Mouse (Mus musculus) heart, adult 8-10 months (tissue): ENCODE data around the gene Tpx2. TPM values are rescaled to one million over a fixed set of nuclear protein-coding genes. Genes with fewer than 3 reads are reported as not detected.
A peak's percentile ranks its signal among the peaks of the same experiment; 100 is the strongest.

Experiments used
- DNase-seq: peaks from one replicate; pipeline ENCODE4 v3.0.0; 2022; ENCODE audit warnings: low spot score
- total RNA-seq, 4 experiments: library from RNA; stranded (reverse); gene quantifications; 2 replicates each; pipeline ENCODE4 v1.2.4; 2022

Gene Tpx2
- total RNA-seq, 4 experiments from 2014 or later = 0.65 to 1.4 (median 0.91) TPM

DNA sequence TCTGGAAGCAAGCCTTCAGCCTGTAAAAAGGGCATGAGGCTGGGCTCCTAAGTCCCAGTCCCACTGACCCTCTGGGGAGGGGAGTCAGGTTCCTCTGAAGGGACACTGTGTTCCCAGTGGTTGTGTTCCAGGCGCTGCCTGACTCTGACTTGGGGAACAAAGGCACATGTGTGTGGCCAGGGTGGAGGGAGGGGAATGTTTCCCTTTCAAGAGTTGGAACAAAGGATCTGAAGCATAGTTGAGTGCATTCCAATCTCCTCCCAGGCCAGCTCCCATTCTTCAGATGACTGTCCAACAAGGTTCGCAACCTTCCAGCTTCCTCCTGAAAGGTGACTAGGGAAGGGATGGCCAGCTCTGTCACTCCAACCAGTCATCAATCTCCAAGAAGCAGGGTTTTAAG lies 27.4 kb upstream of the Tpx2 start:
- peak; percentile 92 for DNase-seq

DNA sequence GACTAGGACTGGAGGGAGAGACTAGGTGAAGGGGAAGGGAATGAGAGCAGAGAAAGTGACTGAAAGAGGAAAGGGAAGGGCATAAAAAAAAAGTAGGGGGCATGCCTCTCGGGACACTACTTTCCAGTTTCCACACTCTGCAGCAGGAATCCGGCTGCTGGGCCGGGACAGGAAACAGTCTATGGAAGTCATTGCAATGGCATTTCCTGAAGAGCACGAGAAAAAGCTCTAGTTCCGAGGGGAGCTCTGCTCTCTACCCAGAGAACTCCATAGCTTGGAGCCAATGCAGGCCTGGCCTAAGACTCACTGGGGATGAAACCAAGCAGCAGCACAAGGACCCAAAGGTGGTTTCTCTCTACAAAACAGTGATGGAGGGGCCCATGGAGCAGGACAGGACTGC lies 26.7 kb upstream of the Tpx2 start:
- DNase-seq = peak; percentile 87

DNA sequence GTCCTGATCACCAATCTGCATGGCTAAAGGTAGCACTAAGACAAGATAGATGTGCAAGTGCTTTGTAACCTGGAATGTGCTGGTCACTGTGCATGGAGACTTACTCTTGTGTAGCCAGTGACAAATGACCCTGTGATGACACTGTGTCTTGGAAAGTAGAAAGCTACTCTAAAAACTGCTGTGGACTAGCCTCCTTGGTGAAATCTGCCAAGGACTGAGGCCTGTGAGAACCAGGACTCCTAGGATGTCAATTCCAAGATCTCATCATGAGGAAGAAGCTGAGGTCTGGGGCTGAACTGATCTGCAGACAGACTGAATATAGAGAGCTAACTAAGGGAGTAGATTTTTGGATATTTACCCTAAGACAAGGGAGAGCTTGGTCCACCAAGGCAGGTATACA lies 26.2 kb upstream of the Tpx2 start:
- no peak for DNase-seq

DNA sequence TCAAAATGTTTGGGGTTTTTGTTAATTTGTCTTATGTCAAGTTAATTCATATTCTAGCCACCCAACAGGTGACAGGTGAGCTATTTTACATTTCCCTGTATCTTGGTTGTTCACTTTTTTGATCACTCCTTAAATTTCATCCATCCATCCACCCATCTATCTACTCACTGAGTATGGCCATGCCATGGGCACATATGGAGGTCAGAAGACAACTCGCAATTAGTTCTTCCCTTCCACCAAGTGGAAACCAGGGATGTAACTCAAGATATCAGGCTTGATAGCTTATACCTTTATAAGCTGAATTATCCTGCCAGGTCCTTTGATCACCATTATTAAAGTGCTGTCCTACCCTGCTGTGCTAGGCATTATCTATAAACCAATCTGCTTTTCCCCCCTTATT lies 24.0 kb upstream of the Tpx2 start:
- DNase-seq = no peak

DNA sequence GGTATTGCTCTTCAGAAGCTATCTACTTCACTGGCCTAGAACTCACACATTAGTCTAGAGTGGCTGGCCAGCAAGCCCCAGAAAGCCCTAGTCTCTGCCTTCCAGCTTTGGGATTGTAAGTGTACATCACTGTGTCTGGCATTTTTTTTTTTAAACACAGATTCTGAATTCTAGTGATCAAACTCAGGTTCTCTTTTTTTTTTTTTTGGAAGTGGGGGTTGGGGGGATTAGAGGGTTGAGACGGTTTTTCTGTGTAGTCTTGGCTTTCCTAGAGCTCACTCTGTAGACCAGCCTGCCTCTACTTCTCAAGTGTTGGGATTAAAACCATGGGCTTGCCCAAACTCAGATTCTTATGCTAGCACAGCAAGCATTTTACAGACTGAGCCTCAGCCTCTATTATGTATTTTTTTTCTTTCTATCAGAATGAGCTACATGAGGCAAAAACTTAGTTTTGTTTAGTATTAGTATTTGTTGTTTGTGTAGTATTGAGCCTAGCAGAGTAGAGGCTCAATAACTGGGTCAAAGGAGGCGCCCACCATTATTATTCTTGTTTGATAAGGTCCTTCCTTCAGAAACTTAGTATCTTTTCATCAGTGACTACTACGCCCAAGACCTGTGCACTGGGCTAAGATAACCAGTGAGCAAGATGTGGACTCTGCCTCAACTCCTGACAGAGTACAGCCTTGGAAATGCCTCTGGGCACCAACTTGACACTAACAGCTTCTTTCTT lies 23.2 kb upstream of the Tpx2 start:
- DNase-seq = no peak

DNA sequence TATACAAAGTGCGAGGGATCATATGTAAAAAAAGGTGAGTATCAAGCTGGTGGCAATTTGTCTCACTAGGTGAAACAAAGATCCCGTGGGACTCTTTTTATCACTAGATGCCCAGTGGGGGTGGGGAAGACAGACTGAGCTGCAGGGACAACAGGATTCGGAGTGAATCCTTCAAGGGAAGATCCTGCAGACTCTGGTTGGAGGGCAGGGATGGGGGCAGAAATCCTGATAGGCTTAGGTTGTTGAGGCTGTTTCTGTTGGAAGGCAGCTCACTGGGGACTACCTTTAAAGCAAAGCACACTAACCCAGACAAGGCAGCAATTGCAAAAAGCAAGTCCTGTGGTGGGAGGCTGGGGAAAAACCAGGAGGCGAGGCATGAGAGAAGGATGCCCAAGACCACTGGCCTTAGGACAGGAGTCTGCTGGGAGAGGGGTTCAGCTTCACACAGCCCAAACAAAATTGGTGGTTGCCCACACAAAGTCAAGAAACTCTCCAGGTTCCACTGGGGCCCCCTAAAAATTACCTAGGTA lies 22.5 kb upstream of the Tpx2 start:
- DNase-seq = no peak

DNA sequence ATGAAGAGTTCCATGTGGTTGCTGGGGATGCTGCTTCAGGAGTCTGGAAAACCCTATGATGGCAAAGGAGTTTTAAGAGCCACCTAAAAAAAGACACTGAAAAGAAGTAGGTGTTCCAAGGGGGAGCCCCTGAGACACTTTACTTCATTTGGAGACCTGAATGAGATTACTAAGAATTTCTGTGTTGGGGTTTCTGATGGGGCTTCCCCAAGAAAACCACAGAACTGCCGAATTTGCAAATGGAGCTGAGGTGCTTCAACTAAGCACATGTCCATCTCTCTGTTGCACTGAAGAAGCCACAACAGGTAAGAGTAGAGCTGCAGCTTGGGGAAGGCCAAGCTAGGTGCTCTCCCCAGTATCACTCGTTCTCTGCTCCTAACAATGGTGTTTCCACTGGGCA lies 22.1 kb upstream of the Tpx2 start:
- no peak for DNase-seq

DNA sequence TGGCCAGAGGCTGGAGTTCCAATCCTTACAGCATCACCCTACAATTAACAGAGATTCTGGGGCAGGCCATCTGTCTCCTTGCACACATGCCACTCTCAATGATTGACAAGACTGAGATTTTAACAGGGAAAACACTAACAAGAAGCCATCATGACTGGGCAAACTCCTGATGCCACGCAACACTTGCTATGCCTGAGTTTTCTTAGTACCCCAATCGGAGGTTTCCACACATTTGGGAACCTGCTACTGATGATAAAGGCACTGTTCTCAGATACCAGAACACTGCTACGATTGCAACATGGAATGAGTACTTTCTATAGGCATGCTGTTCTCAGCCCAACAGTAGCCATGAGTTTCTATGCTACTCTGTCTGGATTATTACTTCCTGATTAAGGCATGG lies 21.3 kb upstream of the Tpx2 start:
- no peak for DNase-seq

DNA sequence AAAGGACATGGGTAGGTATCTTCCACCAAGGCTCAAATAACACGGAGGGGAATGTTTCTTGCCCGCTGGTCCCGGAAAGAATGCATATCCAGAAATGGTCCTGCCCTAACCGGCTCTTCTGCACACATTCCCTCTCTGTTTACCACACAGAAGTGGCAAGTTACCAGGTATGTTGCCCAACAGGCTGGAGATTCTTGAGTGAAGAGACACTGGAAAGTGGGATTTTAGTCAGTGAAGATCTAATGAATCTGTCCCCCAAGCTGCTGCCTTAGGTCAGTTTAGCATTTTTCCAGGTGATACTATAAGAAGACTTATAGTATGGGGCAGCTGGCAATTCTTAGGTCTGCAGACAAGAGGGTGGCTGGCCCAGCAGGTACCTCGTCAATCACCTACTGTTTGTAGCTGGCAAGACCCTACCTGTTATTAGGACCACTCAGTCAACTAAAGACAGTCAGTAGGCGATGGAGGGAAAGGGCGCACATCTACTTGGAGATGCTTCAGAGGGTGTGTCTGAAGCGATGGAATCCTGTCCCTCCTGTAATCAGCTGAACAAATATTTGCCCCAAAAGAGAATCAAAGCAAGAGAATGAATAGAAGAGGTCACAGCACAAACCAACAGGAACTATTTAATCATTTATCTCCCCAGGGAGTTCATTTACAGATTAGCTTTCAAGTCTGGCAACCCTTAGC lies 20.3 kb upstream of the Tpx2 start:
- DNase-seq = no peak

DNA sequence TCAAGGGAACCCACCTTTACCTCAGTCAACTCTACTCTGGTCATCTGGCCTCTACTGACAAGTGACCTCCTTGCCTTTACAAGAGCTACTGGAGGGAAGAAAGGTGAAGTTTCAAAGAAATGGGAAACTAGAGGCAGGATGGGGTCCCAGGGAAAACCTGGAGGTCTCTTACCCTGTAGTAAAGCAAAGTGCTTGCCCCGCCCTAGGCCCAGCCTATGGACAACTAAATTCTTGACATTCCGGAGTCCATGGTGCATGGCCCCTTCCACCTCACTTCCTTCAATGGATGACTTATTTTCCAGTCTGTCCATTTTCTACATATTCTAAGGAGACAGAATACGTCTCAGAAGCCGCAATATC lies 19.8 kb upstream of the Tpx2 start:
- no peak for DNase-seq

DNA sequence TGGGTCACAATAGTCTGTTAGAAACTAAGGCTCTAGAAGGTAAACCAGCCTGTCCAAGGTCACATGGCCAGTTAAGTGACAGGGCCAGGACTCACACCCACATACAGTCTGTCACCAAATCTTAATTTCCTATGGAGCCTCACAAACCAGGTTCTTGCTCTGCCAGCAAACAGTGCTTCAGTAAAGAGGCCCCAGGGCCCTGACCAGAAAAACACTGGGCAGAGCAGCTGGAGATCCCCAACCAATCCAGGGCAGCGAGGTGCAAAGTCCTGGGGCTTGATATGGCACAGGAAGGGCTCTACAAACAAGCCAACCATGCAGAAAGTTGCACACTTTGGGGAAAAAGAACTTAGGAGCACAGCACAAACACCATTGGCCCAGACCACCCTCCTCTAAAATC lies 19.2 kb upstream of the Tpx2 start:
- DNase-seq = no peak

DNA sequence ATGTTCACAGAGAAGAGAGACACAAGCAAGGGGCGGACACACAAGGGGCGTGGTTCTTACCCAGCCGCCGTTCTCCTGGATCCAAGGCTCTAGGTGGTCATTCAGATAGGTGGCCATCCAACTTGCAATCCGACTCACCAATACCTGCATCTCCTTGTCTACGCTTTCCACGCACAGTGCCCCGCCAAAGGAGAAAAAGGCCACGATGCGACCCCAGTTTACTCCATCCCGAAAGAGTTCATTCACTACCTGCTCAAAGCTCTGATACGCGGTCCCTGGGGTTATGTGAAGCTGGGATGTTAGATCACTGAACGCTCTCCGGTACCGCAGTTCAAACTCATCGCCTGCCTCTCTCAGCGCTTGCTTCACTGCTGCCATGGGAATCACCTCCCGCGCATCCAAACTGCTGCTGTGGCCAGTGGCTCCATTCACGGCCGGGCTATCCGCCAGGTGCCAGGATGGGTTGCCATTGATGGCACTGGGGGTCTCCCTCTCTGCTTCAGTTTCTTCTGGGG lies 18.3 kb upstream of the Tpx2 start:
- no peak for DNase-seq

DNA sequence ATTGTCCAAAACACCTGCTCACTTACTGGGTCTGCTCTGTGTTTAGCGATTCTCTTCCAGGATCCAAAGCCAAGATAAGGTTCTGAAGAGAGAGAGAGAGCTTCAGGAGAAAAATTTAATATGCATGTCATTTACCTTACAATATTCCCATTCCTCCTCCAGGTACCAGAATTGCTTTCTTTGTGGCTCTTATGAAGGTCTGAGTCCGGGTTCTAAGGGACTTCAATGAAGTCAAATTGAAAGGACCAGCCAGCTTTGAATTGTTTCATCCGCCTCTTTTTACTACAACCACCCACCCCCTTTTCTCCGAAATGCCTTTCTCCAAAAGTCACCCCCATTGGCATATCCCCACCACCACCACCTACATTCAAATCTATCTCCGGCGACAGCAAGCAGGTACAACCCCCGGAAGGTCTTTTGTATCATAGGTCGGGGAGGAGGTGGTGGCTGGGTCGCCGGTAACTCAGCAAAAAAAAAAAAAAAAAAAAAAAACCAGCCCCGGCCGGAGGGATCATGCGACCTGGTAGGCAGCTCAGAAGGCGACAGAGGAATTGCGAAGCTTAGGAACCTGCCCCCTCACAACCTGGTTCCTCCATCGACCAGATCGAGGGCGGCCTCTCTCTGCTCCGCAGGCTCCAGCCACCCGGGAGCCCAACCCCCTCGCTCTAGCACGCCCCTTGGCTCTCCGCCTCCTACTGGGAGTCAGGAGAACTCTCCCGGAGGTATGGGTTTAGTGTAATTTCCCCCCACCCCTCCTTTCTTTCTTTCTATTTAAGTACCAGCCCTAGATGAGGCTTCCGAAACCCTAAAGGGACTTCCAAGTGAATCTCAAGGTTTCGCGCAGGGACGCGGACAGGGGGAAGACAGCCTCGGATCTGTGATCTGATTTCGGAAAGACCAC lies 17.5 kb upstream of the Tpx2 start:
- DNase-seq = peak; percentile 95

DNA sequence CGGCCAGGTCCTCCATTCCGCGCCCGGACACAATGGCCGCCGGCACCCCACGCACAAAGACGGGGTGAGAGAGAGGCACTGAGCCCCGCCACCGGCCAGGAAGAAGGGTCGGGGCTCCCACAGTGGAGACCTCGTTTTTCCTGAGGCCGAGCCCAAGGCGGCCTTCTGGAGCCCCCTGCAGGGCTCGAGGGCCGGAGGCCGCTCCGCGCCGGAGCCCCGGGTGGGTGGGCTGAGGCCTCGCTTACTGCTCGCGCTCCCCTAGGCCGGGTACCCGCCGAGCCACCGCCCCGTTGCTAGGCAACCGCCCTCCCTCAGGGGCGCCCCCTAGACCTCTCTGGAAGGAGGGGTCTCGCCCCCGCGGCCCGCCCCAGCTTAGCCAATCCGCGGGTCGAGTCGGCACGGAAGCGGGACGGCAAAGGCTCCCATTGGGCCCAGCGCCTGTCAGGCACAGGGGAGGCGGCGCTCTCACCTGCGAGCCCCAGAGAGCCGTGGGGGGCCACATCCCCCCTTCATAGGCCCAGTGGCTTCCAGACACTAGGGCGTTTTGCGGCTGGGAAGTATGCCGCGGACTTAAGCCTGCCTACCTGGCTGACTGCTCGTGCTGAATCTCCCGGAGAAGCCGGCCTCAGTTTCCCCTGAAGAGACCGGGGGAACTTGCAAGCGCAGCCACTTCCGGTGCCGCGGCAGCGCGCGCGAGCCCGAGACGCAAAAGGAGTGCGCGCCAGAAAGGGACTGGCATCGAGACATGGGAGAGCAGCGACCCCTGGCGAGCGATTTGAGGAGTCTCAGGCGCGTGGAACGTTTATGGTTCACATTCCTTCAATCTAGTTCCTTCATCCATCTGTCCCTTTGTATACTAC lies 16.5 kb upstream of the Tpx2 start, which contains the start of gene Bcl2l1:
Gene Bcl2l1 (minus strand): TSS at position 710 of the 860 bp plus-strand sequence.
- DNase-seq = peak; percentile 97

DNA sequence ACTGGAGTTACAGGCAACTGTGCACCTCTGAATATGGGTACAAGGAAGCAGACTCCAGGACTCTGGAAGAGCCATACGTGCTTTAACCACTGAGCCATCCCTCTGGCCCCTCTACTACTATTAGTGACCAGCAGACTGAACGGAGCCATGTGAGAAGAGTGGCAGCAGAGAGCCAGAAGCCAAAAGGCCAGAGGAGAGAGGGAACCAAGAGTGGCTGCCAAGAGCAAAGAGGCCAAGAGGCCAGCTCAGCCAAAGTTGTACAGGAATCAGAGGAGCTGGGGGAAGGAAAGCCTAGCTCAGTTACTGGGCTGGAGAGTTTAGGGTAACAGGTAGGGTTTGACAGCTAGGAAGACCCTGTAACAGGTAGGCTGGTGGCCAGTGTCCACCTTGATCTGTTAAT lies 8.5 kb upstream of the Tpx2 start:
- DNase-seq = no peak

DNA sequence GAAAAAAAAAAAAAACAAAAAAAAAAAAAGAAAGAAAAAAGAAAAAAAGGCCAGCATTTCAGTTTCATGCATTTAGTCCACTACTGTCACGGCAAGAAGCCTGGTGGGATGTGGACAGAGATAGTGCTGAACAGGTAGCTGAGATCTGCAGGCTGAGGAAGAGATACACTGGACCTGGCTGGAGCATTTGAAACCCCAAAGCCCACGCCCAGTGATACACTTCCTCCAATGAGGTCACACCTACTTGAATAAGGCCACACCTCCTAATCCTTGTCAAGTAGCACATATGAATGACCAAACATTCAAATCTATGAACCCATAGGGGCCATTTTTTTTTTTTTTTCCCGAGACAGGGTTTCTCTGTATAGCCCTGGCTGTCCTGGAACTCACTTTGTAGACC lies 5.0 kb upstream of the Tpx2 start:
- no peak for DNase-seq

DNA sequence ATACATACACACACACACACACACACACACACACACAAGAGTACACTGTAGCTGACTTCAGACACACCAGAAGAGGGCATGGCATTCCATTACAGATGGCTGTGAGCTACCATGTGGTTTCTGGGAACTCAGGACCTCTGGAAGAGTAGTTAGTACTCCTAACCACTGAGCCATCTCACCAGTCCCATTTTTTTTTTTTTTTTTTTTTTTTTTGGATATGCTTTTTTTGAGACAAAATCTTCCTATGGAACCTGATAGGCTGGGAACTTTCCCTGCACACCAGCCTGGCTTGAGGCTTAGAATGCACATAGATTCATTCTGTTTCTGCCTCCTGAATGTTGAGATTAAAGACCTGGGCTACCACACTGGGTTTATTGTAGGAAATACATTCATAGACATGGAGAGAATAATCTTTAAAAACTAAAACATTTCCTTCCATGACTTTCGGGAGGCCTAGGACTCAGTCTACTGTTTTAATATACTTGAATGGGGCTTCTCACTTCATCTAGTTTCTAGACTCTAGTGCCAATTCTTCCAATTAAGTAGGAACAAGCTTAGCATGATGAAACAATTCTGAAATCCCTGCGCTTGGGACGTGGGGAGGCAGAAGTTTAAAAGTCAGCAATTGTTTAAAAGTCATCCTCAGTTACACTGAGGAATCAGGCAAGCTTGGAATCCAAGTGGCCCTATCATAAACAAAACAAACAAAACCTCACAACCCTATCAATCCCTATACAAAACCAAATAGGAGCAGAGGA lies 528 bp upstream of the Tpx2 start:
- DNase-seq = no peak

DNA sequence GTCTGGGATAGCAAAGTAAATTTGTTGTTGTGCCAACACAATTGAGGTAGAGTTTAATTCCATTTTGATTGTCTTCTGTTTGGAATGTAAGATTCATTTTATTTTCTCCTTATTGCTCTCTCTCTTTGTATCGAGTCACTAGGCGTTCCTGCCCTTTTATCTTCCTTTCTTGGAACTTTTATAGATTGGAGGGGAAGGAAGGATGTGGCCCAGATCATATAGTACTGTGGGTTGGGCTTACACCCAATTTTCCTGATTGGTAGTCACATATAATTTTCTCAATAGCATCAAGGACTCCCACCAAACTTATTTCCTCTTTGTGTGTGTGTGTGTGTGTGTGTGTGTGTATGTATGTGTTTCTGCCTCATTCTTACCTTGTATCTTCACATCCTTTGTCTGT lies 702 bp downstream of the Tpx2 start:
- DNase-seq = no peak

DNA sequence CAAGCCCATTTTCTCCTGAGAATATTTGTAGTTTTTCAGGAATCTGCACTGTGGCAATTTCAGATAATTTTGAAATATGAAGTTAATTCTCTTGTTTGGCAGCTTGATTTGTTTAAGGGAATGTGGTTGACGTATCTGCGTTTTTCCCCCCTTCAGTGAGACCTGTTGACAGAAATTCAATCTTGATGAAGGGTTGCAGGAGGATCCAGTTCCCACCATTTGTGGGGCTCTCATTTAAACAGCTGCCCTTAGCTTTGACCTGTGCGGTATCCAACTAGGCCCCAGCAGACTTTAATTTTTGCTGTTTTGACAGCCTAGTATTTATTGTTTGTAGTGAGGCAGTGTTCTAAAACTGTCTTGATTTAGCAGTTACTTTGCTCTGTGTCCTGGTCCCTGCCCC lies 11.7 kb downstream of the Tpx2 start:
- no peak for DNase-seq

DNA sequence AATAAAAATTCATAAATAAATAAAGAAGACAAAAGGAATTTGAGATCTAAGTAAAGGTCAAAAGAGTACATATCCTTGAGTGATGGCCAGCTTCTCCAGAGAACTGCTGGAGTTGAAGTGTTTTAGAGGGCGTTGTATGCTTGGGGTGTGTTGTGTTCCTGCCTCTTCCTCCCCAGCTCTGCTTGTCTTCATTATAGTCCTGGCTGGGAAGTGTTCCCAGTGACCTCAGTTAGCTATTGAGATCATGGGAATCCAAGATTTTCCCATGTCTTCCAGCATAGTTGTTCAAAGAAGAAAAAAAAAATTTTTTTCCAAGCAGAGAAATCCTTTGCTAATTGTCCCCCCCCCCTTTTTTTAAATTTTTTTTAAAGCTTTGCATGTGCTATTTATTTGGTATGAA lies 14.1 kb downstream of the Tpx2 start:
- DNase-seq = peak; percentile 12
